Mouse (Mus musculus) heart, adult 11 months (tissue): ENCODE measurements at regions not wholly inside any gene's neighbourhood (a gene's known extent, or its start where the extent isn't known, plus 50 kb on each side); places are given as distances from the start of the nearest gene placed in this dataset.

Source experiments
- DNase-seq: peaks from one replicate; pipeline ENCODE4 v3.0.0; 2022

DNA sequence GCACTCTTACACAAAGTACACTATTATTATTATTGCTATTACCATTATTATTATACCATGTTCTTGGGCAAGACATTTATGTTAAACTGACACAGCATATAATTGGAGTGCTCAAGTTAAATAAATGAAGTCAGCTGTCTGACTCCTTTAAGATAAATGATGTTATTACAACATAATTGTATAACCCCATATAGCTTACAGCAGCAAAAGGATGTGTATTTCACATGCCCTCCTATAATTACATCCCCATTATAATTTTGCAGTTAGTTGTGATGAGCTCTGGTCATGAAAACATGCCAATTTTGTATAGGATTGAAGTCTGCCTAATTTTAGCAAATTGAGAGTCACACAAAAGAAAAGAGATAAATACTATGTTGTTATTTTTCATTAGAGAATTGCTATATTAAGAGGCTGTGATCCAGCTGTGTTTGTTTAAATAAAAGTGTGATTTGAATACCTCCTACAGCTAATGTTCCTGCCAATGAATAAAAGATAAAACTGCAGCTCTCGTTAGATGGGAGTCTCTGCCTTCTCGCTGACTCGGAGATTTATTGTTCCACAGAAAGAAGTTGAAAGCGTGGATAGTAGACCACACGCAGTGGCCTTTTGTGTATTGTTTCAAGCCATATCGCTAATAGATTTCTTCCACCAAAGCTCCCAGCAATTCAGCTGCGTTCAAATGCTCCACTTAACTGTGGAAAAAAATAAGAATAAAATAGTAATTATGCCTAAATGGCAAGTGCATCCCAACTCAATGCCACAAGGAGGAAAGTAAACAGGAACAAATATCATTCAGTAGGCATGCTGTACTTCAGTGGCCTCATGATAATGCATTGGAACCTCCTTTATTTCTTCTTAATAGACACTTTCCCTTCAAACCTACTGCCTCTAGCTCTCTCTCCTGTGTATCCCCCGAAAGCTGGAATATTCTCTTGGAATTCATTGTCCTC lies 194.9 kb upstream of the Gm10192 start:
- no peak for DNase-seq

DNA sequence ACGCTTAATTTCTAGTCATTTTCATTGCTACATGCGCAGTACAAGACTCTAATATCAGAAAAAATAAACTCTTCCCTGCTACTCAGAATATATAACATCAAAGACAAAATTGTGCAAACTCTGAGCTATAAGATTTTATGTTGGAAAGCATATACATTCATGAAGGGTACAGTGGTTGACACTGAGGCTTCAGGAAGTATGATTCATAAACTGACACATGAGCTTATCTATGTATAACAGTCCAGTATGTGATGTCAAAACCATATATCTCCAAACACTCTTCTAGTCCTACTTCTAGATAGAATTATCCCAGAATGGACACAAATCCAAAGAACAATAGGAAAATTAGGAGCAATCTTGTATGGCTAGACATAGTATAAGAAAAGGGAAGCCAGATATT lies 177.5 kb upstream of the Gm10192 start:
- no peak for DNase-seq

DNA sequence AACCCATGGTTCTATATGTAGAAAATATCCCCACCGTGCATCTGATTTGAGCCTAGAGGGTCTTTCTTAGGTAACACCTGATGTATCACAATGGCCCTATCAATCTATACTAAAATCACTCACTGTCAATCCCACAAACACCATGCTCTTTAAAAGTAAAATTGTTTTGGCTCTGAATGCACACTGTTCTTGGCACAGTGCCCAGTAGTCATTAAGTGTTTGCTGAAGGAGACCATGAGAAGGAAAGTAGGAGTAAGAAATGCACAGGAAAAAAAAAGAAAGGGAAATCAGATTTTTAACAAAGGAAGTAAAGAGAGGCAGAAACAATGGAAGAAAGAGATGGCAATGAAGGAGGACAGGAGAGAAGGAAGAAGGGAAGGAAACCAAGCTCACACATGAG lies 175.0 kb upstream of the Gm10192 start:
- no peak for DNase-seq

DNA sequence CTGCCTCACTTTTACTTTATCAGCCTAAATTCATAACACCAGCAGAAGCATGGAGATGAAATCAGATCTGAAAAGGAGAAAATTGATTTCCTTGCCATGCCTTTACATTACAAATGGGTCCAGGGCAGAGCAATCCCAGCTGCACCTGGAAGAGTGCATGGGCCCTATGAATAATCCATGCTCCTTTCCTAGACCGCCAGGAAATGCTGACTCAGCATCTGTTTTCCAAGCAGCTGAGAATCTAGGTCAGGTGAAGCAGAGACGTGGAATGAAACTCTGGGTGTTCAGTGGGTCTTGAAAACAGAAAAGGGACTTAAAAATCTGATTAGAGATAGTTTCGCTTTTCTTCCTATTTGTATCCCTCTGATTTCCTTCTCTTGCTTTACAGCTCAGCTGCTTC lies 163.8 kb upstream of the Gm10192 start:
- DNase-seq = no peak

DNA sequence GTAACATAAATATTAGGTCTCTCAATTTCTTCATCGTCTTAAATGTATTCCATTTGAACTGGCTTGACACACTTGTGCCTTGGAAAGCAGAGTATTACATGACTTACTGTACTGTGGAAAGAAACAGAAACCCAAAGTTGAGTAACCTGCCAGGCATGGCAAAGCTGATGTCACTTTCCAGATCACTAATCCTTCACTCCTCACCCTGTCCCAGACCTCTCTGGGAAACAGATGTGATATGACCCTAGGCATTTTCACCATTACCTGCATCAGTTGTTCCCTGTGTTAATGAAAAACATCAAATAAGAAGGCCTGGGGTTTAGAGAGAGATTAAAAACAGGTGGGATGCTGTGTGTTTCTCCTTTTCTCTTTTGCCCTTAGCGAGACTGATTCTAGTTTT lies 161.4 kb upstream of the Gm10192 start:
- DNase-seq = no peak

DNA sequence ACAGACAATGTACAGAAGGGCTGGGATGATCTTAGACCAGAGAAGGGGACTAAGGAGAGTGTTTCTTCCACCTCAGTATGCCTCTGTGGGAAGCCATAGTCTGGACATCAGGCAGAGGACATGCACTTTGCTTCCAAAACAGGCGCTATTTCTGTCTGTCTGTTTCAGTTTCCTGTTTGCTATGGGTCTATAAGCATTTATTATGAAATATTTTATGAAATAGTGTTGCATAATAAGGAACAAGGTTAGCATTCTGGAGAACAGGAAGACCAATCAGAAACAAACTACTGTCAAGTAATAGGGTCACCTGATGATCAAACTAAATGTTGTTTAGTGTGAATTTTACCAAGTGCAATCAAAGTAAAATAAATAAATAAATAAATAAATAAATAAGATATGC lies 160.4 kb upstream of the Gm10192 start:
- no peak for DNase-seq
